Mouse (Mus musculus): ENCODE measurements around the gene Pmepa1.

Pmepa1 gene

DNA sequence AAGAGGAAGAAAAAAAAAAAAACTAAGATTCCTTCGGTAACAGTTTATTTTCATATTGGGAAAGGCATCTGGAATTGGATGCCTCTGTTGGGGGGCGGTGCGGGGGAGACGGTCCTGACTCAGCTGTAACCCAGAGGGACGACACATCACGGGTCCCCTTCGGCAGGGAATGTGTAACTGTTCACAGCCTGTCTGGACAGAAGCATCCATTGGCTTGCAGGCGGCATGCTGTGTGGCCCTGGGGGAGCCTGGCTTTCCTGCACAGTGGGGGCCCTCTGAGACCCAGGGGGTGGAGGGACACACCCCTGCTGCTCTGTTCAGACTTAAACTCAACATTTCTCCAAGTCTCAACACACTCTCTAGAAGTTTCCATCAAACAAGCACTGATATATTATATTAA lies 49.5 kb downstream of the Pmepa1 start:
- DNase-seq (ENCODE audit: low read depth, low spot score) = no peak

DNA sequence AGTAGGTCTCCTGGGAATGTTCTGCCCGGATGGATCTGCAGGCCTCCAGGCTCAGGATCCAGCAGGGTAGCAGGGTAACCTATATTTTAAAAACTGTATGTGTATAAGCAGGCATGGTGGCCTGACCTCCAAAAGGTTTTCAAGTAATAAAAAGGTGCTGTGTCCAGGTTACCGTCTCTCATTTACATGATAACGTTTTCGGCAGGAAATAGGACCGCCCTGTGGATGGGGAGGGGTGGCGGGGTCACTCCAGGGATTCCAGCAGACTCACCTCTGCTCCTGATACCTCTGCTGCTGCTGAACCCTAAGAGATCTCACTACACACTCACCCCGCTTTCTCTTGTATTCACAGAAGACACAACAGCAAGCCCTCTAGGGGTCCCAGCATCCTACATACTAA lies 50.4 kb downstream of the Pmepa1 start:
- DNase-seq (ENCODE audit: low read depth, low spot score) = no peak

DNA sequence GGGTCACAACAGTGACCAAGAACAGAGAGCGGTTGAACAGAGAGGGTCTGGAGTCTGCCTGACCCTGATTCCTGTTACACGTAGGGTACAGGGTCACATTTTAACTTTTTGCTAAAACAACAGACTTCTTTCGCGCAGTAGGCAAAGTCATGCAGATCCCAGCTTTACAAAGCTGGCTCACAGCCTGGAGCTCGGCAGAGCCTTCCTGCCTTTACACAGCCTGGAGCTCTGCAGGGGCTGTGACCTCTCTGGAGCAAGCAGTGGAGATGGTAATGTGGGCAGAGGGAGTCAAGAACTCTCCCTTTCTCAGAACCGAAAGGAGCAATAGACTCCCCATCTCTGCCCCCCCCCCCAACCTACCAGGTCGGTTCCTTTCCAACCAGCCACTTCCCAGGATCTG lies 51.5 kb downstream of the Pmepa1 start:
- DNase-seq (ENCODE audit: low read depth, low spot score) = no peak

DNA sequence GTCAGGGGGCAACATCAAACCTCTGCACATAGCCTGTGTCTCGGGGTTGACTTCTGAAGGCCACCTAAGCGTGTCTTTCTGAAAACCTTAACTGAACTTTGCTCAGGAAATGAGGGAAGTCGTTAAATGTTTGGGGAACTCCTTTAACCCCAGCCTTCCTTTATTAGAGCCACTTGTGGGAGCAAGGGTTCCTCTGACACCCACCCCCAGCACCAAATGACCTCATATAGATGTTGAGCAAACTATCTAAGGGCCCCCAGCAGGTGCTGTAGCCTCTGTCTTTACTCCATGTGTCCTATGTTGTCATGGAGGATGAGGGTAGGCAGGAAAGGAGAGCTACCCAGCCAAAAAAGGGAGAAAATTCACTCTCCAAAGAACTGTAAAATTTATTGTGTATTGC lies 52.2 kb downstream of the Pmepa1 start:
- no peak for DNase-seq (ENCODE audit: low read depth, low spot score)

DNA sequence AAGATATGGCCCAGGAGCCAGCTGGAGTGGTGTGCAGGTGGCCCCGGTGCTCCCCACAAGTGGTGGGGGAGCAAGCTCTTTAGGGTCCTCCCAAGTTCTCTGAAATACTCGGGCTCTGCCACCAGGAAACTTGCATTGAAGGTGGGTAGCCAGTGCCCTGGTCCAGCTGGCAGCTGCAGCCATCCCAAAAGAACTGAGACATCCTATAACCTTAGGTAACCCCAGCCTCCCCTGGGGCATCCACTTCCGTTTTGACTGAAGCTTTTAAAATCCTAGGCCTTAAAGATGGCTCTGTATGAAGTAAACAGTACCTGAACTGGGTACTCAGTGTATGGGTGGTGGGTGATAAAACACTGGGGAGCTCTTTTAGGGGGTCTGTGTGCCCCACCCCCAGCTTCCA lies 52.8 kb downstream of the Pmepa1 start:
- DNase-seq (ENCODE audit: low read depth, low spot score) = no peak

DNA sequence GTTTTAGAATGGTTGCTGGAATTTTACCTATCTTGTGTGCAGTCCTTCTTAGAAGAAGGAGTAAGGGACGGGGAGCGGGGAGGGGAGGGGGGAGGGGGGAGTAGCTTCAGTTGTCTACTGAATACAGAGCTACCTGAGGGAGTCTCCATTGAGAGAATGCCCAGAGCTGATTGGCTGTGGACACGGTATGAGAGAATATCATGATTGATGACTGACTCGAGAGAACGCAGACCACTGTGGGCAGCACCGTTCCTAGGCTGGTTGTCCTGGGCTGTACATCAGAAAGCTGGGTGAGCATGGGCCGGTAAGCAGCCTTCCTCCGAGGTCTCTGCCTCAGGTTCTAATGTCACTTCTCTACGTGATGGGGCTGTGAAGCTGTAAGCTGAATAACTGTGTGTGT lies 55.6 kb downstream of the Pmepa1 start:
- no peak for DNase-seq (ENCODE audit: low read depth, low spot score)

DNA sequence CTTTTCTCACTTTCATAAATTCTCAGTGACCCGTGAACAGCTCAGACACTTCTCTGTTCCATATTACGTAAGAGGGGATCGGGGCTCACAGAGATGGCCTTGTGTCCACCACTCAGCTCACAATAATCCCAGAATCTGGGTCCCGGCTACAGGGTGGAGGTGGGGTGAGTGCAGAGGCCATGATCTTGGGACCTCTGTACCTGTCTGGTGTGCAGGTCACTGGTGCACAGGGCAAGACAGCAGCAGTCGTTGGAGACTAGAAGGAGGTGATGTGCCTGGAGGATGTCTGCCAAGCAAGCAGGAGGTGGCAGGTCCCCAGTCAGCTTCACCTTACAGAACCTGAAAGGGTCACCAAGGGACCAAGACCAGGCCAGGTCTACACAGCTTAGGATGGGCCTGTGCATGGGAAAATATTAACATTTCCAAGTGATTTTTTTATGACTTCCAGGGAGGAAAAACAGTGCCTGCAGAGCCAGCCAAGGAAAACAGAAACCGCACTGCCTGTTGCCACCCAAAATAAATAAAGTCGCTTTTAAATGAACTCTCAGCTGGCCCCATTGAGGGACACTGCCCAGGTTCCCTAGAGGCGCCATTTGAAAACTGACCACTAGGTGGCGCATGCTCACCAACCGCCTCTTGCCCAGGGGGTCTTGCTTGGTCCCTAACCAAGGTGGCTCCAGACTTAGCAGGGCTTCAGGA lies 56.9 kb downstream of the Pmepa1 start:
- DNase-seq (ENCODE audit: low read depth, low spot score) = no peak

DNA sequence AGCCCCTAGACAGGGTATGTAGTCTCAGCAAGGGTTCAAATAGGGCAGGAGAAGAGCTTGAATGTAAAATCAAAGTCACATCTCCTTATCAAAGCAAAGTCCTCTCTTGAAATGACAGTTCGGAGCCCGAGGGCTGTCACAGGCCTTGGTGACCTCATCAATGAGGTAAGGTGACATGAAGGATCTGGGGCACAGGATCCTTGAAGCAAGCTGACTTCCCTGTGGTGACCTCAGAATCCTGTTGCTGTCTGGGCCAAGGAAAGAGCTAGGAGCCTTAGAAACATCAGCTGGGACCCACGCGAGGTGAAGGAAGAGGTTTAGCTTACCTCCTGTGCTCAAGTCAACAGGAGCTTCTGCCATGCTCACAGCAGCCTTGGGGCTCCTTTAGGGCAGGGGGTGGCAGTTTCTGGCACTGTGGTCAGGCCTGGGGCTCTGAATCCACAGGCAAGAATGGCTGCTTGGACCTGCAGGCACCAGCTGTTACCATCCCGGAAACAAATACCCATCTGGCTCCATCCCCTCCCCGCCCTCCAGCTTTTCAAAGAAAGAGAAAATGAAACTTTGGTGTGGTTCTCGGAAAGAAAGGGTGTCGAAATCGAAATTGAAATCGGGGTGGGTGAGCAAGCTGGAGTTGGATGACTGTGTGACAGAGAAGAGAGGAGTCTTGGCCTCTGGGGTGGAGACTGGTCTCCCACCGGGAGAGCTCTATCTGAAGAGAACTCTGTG lies 57.8 kb downstream of the Pmepa1 start, which contains the start of gene Zbp1:
Gene Zbp1 (minus strand): TSS at position 508 of the 726 bp plus-strand sequence.
- DNase-seq (ENCODE audit: low read depth, low spot score) = no peak

DNA sequence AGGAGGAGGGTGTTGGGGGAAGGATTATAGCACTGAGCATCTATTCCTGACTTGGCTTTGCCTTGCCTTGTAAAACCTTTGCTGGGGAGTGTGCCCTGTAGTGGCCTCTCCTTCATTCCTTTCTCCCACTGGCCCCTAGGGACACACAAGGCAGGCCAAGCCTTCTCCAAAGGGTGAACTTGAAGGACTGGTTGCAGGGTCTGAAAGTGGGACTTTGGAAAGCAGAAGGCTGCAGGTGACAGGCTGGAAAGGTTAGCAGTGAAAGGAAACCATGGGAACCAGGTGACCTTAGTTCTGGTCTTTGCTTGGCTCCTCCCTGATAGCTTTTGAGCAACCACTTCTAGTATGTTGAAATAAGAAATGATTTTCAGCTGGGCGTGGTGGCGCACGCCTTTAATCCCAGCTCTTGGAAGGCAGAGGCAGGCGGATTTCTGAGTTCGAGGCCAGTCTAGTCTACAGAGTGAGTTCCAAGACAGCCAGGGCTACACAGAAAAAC lies 58.5 kb downstream of the Pmepa1 start:
- no peak for DNase-seq (ENCODE audit: low read depth, low spot score)

DNA sequence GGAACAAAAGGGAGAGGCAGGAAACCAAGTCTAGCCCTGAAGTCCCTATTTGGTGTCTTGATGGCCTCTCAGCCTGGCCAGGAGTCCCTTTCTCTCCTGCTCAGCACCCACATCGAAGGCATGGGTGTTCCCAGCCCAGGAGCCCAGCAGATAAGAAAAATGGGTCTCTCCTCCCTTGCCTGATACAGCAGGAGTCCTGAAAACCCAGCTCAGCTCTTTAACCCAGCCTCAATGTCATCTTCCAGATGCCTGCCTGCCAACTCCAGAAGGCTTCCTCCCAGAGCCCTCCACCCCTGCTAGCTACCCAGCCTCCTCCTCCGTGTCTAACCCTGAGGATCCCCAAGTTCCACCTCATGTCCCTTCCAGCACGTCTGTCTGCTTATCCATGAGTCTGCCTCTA lies 59.1 kb downstream of the Pmepa1 start:
- no peak for DNase-seq (ENCODE audit: low read depth, low spot score)

DNA sequence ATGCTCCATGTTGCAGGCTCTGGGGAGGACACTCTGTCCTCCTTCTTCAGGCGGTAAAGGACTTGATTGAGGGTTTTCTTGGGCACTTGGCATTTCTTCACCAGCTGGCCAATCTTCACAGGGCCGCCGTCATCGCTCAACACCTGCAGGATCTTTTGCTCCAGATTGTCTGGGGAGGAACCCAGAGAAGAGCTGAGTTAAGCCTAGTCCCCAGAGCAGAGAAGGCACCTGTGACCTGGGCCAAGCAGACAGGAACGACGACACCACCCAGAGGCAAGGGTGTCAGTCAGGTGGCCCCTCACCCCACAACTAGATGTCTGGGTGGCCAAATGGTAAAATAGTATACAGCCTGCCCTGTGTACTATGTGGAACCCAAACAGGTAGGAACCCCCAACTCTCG lies 59.5 kb downstream of the Pmepa1 start:
- DNase-seq (ENCODE audit: low read depth, low spot score) = no peak

DNA sequence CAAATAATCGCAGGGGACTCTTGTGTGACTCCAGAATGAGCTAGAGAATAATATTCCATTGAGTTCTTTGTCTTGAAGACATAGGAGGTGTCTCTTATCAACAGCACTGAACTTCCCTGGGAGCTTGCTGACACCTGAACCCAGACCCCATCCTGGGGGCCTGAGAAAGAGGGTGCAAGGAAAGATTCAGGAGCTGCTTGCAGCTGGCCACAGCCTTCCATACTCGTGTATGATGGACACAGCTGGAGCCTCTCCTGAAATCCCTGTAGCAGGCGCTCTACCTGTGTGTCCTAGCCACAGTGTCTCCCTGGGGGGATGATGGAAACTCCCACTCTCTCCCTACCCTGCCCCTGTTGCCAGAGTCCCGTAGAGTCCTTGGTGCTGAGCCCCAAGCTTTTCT lies 64.1 kb downstream of the Pmepa1 start:
- DNase-seq (ENCODE audit: low read depth, low spot score) = no peak

DNA sequence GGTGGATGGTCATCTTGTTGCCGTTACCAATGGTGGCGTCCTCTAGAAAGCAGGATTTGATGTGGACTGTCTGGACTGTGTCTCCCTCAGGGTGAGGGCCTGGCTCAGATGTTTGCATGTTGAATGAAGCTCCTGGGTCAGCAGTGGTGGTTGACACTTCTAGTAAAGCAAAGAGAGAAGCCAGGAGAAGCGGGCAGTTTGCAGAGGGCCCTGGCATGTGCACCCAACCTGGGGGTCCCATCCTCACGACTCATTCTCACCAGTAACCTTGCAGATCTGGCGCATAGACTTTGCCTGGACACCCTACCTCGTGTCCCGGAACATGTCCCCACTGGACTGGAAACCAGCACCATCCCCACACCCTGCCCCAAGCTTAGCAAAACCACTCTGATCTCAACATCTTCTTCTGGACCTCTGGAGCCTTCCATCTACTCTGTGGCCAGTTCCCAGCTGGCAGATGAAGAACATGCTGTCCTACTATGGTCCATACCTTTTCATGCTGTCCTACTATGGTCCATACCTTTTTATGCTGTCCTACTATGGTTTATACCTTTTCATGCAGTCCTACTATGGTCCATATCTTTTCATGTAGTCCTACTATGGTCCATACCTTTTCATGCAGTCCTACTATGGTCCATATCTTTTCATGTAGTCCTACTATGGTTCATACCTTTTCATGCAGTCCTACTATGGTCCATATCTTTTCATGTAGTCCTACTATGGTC lies 67.1 kb downstream of the Pmepa1 start:
- no peak for DNase-seq (ENCODE audit: low read depth, low spot score)

DNA sequence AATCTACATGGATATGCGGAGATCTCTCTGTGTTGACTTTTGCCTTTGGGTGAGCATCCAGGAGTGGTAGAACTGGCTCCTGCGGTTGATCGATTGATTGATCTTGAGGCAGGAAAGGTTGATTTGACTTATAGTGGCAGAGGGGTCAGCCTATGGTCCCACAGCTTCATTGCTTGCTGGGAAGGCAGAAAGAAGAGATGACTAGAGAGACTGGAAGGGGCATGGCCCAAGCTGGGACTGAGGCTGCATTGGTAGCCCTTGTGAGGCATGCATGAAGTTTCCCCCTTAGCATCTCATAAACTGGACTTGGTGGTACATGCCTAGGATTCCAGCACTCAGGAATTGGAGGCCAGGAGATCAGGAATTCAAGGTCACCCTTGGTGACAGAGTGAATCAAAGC lies 69.3 kb downstream of the Pmepa1 start:
- DNase-seq (ENCODE audit: low read depth, low spot score) = no peak

DNA sequence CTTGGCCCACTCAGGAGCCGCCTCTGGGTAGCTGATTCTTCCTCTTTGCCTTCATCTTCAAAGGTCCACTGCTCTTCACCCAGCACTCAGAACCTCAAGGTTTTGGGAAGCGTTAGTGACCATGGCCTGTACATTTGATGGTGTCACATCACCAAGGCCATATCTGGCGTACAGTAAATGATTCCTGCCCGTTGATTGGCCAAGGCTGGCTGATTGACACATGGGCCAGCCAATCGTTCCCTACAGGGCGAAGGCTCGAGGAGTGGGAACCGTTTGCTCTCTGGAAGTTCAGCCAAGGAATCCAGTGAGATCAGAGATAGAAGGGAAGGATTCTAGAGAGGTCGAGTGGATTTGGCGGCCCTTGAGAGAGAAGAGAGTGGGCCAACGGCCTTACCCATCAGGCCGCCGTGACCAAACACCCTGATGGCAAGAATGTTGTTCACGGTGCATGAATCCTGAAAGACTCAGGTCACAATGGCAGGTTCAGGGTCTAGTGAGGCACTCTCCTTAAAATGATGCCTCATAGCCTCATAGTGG lies 70.7 kb downstream of the Pmepa1 start:
- DNase-seq (ENCODE audit: low read depth, low spot score) = peak; percentile 71

DNA sequence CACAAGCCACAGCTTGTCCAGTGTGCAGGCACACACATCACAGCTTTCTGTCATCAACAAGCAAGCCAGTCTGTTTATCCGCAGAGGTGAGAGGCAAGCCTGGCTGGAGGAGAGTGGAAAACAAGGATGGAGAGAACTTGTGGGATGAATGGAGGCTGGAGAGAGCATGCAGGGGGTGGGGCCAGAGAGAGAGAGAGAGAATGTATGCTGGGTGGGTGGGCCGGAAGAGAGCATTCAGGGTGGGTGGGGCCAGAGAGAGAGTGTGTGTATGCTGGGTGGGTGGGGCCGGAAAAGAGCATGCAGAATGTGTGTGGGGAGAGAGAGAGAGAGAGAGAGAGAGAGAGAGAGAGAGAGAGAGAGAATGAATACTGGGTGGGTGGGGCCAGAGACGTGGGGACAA lies 71.7 kb downstream of the Pmepa1 start:
- no peak for DNase-seq (ENCODE audit: low read depth, low spot score)

DNA sequence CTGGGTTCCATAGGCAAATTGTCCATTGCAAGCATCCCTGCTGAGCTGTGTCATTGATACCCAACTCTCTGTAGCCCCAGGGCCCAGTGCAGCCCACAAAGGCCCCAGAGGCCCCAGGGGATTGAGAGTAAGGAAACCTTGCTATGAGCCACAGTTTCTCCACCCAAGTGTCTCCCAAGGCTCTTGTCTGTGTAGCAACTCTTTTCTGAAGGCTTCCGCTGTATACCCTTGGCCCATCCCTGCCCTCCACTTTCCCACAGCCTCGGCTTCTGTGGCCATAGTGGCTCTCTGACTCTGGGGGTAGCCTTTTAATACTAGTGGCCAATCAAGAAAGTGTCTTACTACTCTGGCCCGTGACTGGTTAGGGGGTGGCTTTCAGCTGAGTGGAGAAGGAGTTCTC lies 72.6 kb downstream of the Pmepa1 start:
- DNase-seq (ENCODE audit: low read depth, low spot score) = no peak

DNA sequence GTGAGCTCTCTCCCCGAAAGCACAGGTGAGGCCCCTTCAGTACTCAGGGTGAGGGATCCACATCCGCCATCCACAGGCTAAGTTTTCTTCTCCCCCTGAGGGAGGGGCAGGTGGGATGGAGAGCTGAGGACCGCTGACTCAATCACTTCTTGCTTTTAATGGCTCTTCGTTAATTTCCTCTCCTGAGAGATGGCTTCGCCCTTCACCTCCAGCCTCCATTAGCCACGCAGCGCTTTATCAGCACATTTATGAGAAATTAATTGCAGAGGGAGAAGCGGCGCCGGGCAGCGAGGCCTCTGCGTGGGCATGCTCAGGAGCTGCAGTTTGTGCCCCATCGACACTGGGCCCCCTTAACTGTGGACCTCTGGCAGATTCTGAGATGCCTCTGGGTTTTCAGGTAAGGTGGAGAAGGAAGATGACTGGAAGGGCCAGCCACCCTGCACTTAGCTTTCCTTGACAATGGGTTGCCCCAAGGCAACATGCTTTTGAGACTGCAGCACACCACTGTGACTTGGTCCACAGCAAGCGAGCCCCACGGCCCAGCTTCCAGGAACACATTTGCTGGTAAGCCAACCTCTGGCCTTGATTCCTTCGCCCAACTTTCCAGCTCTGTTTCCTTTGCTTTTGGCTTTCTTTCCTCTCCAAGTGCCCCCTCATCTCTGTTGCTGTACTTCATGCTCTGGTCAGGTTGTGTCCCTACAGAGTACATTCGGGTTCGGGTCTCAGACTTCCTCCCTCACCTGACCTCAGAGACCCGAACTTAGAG lies 73.2 kb downstream of the Pmepa1 start:
- no peak for DNase-seq (ENCODE audit: low read depth, low spot score)

DNA sequence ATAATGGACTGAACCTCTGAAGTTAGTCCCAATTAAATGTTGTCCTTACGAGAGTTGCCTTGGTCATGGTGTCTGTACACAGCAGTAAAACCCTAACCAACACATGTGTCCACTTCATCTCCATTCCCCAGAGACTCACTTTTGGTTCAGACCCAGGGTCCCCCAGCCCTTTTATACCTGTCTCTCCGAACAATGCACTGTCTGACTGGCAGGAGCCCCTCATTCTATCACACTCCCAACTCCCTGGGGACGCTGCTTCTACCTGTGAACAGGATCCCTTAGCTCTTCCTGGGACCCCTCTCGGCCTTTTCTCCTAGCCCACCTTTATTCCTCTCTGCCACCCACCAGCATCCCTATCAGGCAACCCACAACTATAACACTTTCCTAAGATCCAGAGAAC lies 81.5 kb downstream of the Pmepa1 start:
- DNase-seq (ENCODE audit: low read depth, low spot score) = no peak

DNA sequence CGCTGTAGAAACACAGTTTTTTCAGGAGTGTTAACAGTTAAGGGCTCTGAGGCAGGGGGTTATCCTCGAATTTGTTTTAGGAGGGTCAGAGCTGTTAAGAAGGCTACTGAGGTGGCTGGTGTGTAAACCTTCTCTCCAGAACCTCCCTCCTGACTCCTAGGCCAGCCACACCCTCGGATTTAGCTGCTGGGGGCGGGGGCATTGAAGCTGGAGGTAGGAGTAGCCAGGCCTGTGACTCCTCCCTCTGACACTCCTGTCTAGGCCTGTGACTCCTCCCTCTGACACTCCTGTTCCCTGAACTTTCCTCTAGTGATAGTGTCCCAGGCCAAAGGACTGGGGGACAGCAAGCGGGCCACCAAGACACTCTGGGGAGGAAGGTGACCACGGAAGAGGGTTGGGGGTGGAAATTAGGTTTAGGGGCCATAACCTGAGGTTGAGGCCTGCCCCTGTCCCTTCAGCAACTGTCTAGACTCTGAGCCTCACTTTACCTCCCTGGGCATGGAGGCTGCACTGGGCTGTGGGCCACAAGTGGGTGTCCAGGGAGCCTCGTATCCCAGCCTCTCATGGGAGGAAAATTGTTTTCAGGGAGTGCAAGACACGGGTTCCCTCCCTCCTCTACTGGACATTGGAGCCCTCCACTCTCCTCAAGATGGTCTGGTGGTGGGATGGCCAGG lies 89.0 kb downstream of the Pmepa1 start:
- DNase-seq (ENCODE audit: low read depth, low spot score) = no peak
